Mouse (Mus musculus): ENCODE measurements at regions not wholly inside any gene's neighbourhood (a gene's known extent, or its start where the extent isn't known, plus 50 kb on each side); places are given as distances from the start of the nearest gene placed in this dataset.

- TF ChIP-seq CTCF (IDR thresholded peaks at IDR 0.05; ENCODE audit: control insufficient read depth, insufficient read depth, insufficient replicate concordance, low read depth, low read length) (no peak), POLR2A (IDR thresholded peaks at IDR 0.05; ENCODE audit: control insufficient read depth, low read depth, low read length) (no peak)
These were observed 587.7 kb upstream of the Dsel start for GRCm38 (mm10) chr1:112452390-112452789.
